Mouse (Mus musculus) naive thymus-derived CD4-positive, alpha-beta T cell, adult 5 months (primary cell): Measurements from ENCODE around the gene Scgn. TPM values are rescaled to one million over a fixed set of nuclear protein-coding genes. Genes with fewer than 3 reads are reported as not detected.

Experiments
- polyA plus RNA-seq: library from polyadenylated mRNA; unstranded; fragments of 100-300 nt; shearing (Covaris generic); gene quantifications from one replicate; pipeline ENCODE4 v1.2.1, GENCODE M21; 2017

Scgn gene
- polyA plus RNA-seq: not detected

DNA sequence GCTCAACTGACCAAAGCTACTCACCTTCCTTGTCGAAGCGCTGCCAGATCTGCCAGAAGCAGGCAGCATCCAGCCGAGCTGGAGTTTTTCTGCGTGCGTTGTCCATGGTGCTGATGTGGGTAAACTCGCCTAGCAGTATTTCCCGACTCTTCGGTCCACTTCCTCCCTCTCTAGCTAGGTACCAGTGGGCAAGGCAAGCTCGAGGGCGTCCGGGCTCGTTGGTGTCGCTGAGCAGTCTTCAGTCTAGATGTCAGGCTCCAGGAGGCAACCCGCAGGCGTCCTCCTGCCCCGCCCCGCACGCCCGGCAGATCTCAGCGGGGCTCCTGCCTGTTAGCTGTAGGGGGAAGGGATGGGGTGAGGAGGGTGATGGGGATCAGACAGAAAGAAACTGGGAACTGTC, at the start of gene Scgn:
Scgn (minus strand) TSS at position 287 of the 400 bp plus-strand sequence.

DNA sequence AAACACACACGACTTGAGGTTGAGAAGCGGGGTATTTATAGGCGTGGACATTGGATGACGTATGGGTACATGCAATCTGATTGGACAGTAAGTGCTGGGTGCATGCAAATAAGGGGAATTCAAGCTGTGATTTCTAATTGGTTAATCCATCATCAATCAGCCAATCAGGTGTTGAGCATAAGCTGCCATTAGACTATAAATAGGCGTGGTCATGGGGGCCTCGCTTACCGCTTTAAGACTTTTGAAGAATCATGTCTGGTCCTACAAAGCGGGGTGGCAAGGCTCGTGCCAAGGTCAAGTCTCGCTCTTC, 56.8 kb downstream of the Scgn start, which contains the start of gene Hist1h2aa:
Hist1h2aa (plus strand) TSS at position 252 of the 310 bp plus-strand sequence.

DNA sequence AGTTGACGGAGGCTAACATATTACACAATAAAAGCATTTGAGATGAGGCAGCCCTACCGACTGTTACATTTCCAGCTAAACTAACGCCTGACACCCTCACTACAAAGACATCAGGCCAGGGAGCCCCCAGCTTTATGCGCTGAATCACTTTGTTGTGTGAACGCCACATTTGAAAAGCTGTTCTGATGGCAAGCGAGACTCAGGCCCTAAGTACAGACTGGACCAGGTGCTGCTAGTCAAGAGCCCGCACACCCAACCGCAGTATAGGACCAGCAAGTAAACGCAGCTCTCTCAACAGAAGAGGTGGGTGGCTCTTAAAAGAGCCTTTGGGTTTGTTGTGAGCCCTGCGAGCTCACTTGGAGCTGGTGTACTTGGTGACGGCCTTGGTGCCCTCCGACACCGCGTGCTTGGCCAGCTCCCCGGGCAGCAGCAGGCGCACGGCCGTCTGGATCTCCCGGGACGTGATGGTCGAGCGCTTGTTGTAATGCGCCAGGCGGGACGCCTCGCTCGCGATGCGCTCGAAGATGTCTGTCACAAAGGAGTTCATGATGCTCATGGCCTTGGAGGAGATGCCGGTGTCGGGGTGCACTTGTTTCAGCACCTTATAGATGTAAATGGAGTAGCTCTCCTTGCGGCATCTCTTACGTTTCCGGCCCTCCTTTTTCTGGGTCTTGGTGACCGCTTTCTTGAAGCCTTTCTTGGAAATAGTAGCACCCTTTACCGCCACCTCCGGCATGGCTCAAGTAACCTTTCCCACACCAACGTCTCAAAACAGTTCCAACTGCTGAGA, 57.4 kb downstream of the Scgn start, which contains the start of gene Hist1h2ba:
Hist1h2ba (minus strand) TSS at position 736 of the 790 bp plus-strand sequence.

GRCm38 (mm10) chr13:23914376-23915167, 76.4 kb downstream of the Scgn start, which contains the start of gene Slc17a4:
TSS of gene Slc17a4 (minus strand) at chr13:23915009.

Other genes with a start within 250 kb of the Scgn start
- gene Hist1h3c, start 245.6 kb downstream of the Scgn start, polyA plus RNA-seq: not detected
- gene Hist1h2bb, start 244.5 kb downstream of the Scgn start, polyA plus RNA-seq: not detected
- gene Hist1h2ab, start 240.1 kb downstream of the Scgn start, polyA plus RNA-seq: 1.9 TPM
- not detected for gene Hist1h3b, start 238.9 kb downstream of the Scgn start, polyA plus RNA-seq
- 7.2 TPM for gene Hist1h4b, start 234.2 kb downstream of the Scgn start, polyA plus RNA-seq
- 1.1 TPM for gene Hist1h4a, start 230.0 kb downstream of the Scgn start, polyA plus RNA-seq
- 5.4 TPM for gene Hist1h3a, start 228.8 kb downstream of the Scgn start, polyA plus RNA-seq
- not detected for gene Hist1h1a, start 227.5 kb downstream of the Scgn start, polyA plus RNA-seq
- not detected for gene Trim38, start 221.3 kb downstream of the Scgn start, polyA plus RNA-seq
- not detected for gene Slc17a2, start 184.2 kb downstream of the Scgn start, polyA plus RNA-seq
- gene Slc17a3, start 151.8 kb downstream of the Scgn start, polyA plus RNA-seq: not detected
- gene Slc17a1, start 123.5 kb downstream of the Scgn start, polyA plus RNA-seq: not detected
- not detected for gene Slc17a4, start 76.2 kb downstream of the Scgn start, polyA plus RNA-seq
- not detected for gene Hist1h2ba, start 57.1 kb downstream of the Scgn start, polyA plus RNA-seq
- gene Hist1h2aa, start 56.8 kb downstream of the Scgn start, polyA plus RNA-seq: not detected